Mouse (Mus musculus): ENCODE measurements around the gene Tnr. TPM values are rescaled to one million over a fixed set of nuclear protein-coding genes. Genes with fewer than 3 reads are reported as not detected.

Gene Tnr
- total and polyA plus RNA-seq, 3 experiments = not detected

GRCm38 (mm10) chr1:159885476-159885875, 361.9 kb downstream of the Tnr start:
- H3K27ac ChIP-seq (ENCODE audit: insufficient read depth, low read depth) = no peak overlapping the region
- dilution Hi-C loops (cut with MboI; ENCODE audit: extremely low pct_ligation_motif_present, extremely low pct_unique_long_range_greater_than_20kb, low sequenced_read_pairs) = no loop called here
- no peaks in the 10 kb centered on the region for H3K36me3 ChIP-seq (replicated peaks in 1 of 2; ENCODE audit: control insufficient read depth in 1 of 2, insufficient read depth in 1 of 2, low read length in 1 of 2)
- no peak overlapping the region for H3K4me2 ChIP-seq (ENCODE audit: insufficient read depth, low read depth, poor library complexity, severe bottlenecking)
- TF ChIP-seq SIN3A (IDR thresholded peaks at IDR 0.05; ENCODE audit: low read length) = no peak
- no peak for TF ChIP-seq RAD21 (IDR thresholded peaks at IDR 0.05; ENCODE audit: low read depth, low read length)
- no peak for TF ChIP-seq MXI1 (IDR thresholded peaks at IDR 0.05; ENCODE audit: low read depth, low read length)
- no peak for TF ChIP-seq POLR2AphosphoS2 (IDR thresholded peaks at IDR 0.05; ENCODE audit: low read depth, low read length)
- TF ChIP-seq MEF2A (IDR thresholded peaks at IDR 0.05; ENCODE audit: borderline replicate concordance, low read depth, low read length) = no peak
- TF ChIP-seq TCF12 (IDR thresholded peaks at IDR 0.05; ENCODE audit: low read depth, low read length) = no peak
- no peak for TF ChIP-seq MYC (IDR thresholded peaks at IDR 0.05; ENCODE audit: low read depth, low read length)
- no peak for TF ChIP-seq E2F4 (IDR thresholded peaks at IDR 0.05; ENCODE audit: insufficient replicate concordance, low read depth, low read length)
- TF ChIP-seq ZNF384 (IDR thresholded peaks at IDR 0.05; ENCODE audit: low read depth, low read length) = no peak
- no peak for TF ChIP-seq BHLHE40 (IDR thresholded peaks at IDR 0.05; ENCODE audit: low read depth, low read length)
- H3K9ac ChIP-seq (ENCODE audit: insufficient read depth, low read depth) = no peak overlapping the region
- H3K27me3 ChIP-seq (replicated peaks) = peaks cover 5% of the 10 kb centered on the region
- no peaks in the 10 kb centered on the region for H3K79me2 ChIP-seq (replicated peaks; ENCODE audit: control insufficient read depth, extremely low read depth, insufficient read depth, poor library complexity, severe bottlenecking)
- no peak overlapping the region for H3K4me3 ChIP-seq (replicated peaks in 1 of 3; ENCODE audit: low read depth in 2 of 3, low read length in 2 of 3, poor library complexity in 1 of 3)
- in situ Hi-C loops (cut with MboI; ENCODE audit: low pct_ligation_motif_present, low pct_unique_long_range_greater_than_20kb, low sequenced_read_pairs) = loop anchor here (25.0 kb wide), 1 partner anchor 302 kb away; the partner anchor contains the start of gene Mrps14
- H3K9me3 ChIP-seq (replicated peaks; ENCODE audit: low read length) = no peaks in the 10 kb centered on the region
- no peak for DNase-seq (ENCODE audit: extremely low read depth)
- H3K4me1 ChIP-seq (ENCODE audit: control insufficient read depth in 1 of 2, insufficient read depth in 2 of 2) = peaks cover 6 to 13% of the 10 kb centered on the region in 2 experiments

- no peak for DNase-seq (ENCODE audit: extremely low read depth)
- H3K4me1 ChIP-seq (ENCODE audit: control insufficient read depth in 1 of 2, insufficient read depth in 2 of 2) = peaks cover 10 to 16% of the 10 kb centered on the region in 2 experiments
- H3K27me3 ChIP-seq (replicated peaks) = peaks cover 2% of the 10 kb centered on the region
- H3K36me3 ChIP-seq (replicated peaks in 1 of 2; ENCODE audit: control insufficient read depth in 1 of 2, insufficient read depth in 1 of 2, low read length in 1 of 2) = no peaks in the 10 kb centered on the region
- in situ Hi-C loops (cut with MboI; ENCODE audit: low pct_ligation_motif_present, low pct_unique_long_range_greater_than_20kb, low sequenced_read_pairs) = loop anchor here (25.0 kb wide), 1 partner anchor 299 kb away; the partner anchor contains the start of gene Mrps14
- H3K9me3 ChIP-seq (replicated peaks; ENCODE audit: low read length) = no peaks in the 10 kb centered on the region
- H3K27ac ChIP-seq (ENCODE audit: insufficient read depth, low read depth) = no peak overlapping the region
- no peak overlapping the region for H3K4me3 ChIP-seq (replicated peaks in 1 of 3; ENCODE audit: low read depth in 2 of 3, low read length in 2 of 3, poor library complexity in 1 of 3)
- no peak overlapping the region for H3K4me2 ChIP-seq (ENCODE audit: insufficient read depth, low read depth, poor library complexity, severe bottlenecking)
- no peaks in the 10 kb centered on the region for H3K79me2 ChIP-seq (replicated peaks; ENCODE audit: control insufficient read depth, extremely low read depth, insufficient read depth, poor library complexity, severe bottlenecking)
- dilution Hi-C loops (cut with MboI; ENCODE audit: extremely low pct_ligation_motif_present, extremely low pct_unique_long_range_greater_than_20kb, low sequenced_read_pairs) = no loop called here
- H3K9ac ChIP-seq (ENCODE audit: insufficient read depth, low read depth) = no peak overlapping the region
- no peak for TF ChIP-seq MAZ (IDR thresholded peaks at IDR 0.05; ENCODE audit: low read depth, low read length)
- no peak for TF ChIP-seq NRF1 (IDR thresholded peaks at IDR 0.05; ENCODE audit: low read depth, low read length)
- no peak for TF ChIP-seq MAFK (IDR thresholded peaks at IDR 0.05; ENCODE audit: insufficient replicate concordance, low read length)
- no peak for TF ChIP-seq KAT2A (IDR thresholded peaks at IDR 0.05; ENCODE audit: insufficient replicate concordance, low read length)
- no peak for TF ChIP-seq NELFE (IDR thresholded peaks at IDR 0.05; ENCODE audit: low read depth, low read length)
- TF ChIP-seq ELF1 (IDR thresholded peaks at IDR 0.05; ENCODE audit: low read depth, low read length) = no peak
- no peak for TF ChIP-seq RCOR1 (conservative IDR thresholded peaks at IDR 0.05; ENCODE audit: low read depth, low read length)
- TF ChIP-seq MXI1 (IDR thresholded peaks at IDR 0.05; ENCODE audit: low read depth, low read length) = no peak
- TF ChIP-seq E2F4 (IDR thresholded peaks at IDR 0.05; ENCODE audit: insufficient replicate concordance, low read depth, low read length) = no peak
- no peak for TF ChIP-seq BHLHE40 (IDR thresholded peaks at IDR 0.05; ENCODE audit: low read depth, low read length)
- no peak for TF ChIP-seq POLR2A (IDR thresholded peaks at IDR 0.05; ENCODE audit: low read depth, low read length)
- TF ChIP-seq EP300 (IDR thresholded peaks at IDR 0.05; ENCODE audit: low read length) = no peak
- no peak for TF ChIP-seq SIN3A (IDR thresholded peaks at IDR 0.05; ENCODE audit: low read length)
- no peak for TF ChIP-seq ZKSCAN1 (IDR thresholded peaks at IDR 0.05; ENCODE audit: borderline replicate concordance, low read depth, low read length)
- TF ChIP-seq JUN (IDR thresholded peaks at IDR 0.05; ENCODE audit: insufficient read depth, low read depth, low read length) = no peak
- TF ChIP-seq CTCF (conservative IDR thresholded peaks at IDR 0.05 in 1 of 2, IDR thresholded peaks at IDR 0.05 in 1 of 2; ENCODE audit: low read depth in 2 of 2, low read length in 2 of 2) = no peak
- no peak for TF ChIP-seq PAX5 (IDR thresholded peaks at IDR 0.05; ENCODE audit: low read length)
- TF ChIP-seq HCFC1 (IDR thresholded peaks at IDR 0.05; ENCODE audit: low read depth, low read length) = no peak
- no peak for TF ChIP-seq GABPA (IDR thresholded peaks at IDR 0.05; ENCODE audit: insufficient replicate concordance, low read depth, low read length)
These were observed 365.0 kb downstream of the Tnr start for GRCm38 (mm10) chr1:159888611-159889010.

Measured in CH12.LX (cell line).